Mouse (Mus musculus) stomach, embryonic 14.5 days (tissue): ENCODE measurements at regions not wholly inside any gene's neighbourhood (a gene's known extent, or its start where the extent isn't known, plus 50 kb on each side); places are given as distances from the start of the nearest gene placed in this dataset.
A peak's percentile ranks its signal among the peaks of the same experiment; 100 is the strongest.

ENCODE experiments used
- ATAC-seq: fragments of 200-750 bp; cut with Nextera tagmentation; 2 replicates; pipeline ENCODE4 v1.8.0; 2017; ENCODE audit warnings: low read depth, moderate TSS enrichment; ENCODE audit not compliant: insufficient number of reproducible peaks, insufficient read depth, low FRiP score
- H3K27ac ChIP-seq: fragments of 300-500 bp; sonication (generic); 2 replicates; pipeline ENCODE4 v1.5.1; 2014; ENCODE audit warnings: mild to moderate bottlenecking, low read length, moderate library complexity, mixed read lengths
- H3K27me3 ChIP-seq: fragments of 300-500 bp; sonication (generic); 2 replicates; pipeline ENCODE4 v1.6.1; 2014; ENCODE audit warnings: low read length, control low read depth, mixed read lengths; ENCODE audit not compliant: control insufficient read depth, insufficient read depth
- H3K36me3 ChIP-seq: fragments of 300-500 bp; sonication (generic); 2 replicates; pipeline ENCODE4 v1.6.1; 2014; ENCODE audit warnings: mild to moderate bottlenecking, control low read depth, low read length, moderate library complexity, mixed read lengths; ENCODE audit not compliant: control insufficient read depth, insufficient read depth
- H3K4me1 ChIP-seq: fragments of 300-500 bp; sonication (generic); 2 replicates; pipeline ENCODE4 v1.6.1; 2014; ENCODE audit warnings: low read length, control low read depth, mixed read lengths; ENCODE audit not compliant: control insufficient read depth, insufficient read depth
- H3K4me2 ChIP-seq: fragments of 300-500 bp; sonication (generic); replicated peaks from 2 replicates; pipeline ENCODE4 v1.6.1; 2014; ENCODE audit warnings: low read depth, low read length, control low read depth
- H3K4me3 ChIP-seq: fragments of 300-500 bp; sonication (generic); 2 replicates; pipeline ENCODE4 v1.5.1; 2014; ENCODE audit warnings: low read depth, low read length, control low read depth
- H3K9ac ChIP-seq: fragments of 300-500 bp; sonication (generic); replicated peaks from 2 replicates; pipeline ENCODE4 v1.6.1; 2014; ENCODE audit warnings: low read depth, mild to moderate bottlenecking, control low read depth, low read length, moderate library complexity, mixed read lengths
- H3K9me3 ChIP-seq: fragments of 300-500 bp; sonication (generic); 2 replicates; pipeline ENCODE4 v1.6.1; 2016; ENCODE audit warnings: low read depth, low read length, control low read depth; ENCODE audit not compliant: control insufficient read depth
- WGBS: fragments of 180-500 bp; shearing (Covaris S2); extraction: QIAGEN DNeasy Blood & Tissue Kit; methylation state at CpG from one replicate; pipeline ENCODE4 v1.1.7; 2014; 5-methylcytosine and 5-hydroxymethylcytosine counted together

DNA sequence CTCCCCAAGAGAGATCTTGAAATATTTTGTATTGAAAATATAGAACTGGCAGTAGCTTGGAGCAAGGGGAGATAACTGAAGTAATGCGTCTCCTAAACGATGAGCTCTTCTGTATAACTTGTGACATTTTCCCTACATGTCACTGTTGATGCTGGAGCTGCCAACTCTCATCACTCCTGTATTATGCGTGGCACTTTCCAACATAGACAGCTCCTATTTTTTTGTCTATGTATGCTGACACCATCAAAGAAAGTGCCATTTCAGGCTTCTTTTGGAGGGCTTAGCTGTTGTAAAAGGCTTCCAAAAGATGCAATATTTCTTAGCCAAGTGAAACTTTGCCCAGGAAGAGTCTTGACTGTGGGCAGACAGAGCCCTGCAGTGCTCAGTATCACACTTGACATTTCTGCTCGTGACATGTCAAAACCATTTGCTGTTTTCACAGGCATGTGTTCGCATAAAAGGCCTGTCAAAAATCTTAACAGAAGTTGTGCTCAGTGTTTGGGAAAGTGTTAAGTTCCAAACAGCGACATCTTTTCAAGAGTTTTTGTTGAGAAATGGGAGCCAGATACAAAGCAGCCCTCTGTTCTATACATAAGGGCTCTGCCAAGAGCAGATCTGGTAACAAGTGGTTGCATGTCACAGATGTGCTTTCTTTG lies 53.6 kb upstream of the Otol1 start:
- Histone ChIP-seq H3K4me1 (no peaks in the 10 kb centered on the region), H3K9ac (no peak overlapping the region), H3K27ac (no peak overlapping the region), H3K9me3 (no peaks in the 10 kb centered on the region), H3K4me3 (no peak overlapping the region), H3K36me3 (no peaks in the 10 kb centered on the region), H3K4me2 (no peak overlapping the region), H3K27me3 (no peaks in the 10 kb centered on the region)
- WGBS, result 59% methylated on average over 6 of the region's 6 CpGs
- ATAC-seq, result no peak

DNA sequence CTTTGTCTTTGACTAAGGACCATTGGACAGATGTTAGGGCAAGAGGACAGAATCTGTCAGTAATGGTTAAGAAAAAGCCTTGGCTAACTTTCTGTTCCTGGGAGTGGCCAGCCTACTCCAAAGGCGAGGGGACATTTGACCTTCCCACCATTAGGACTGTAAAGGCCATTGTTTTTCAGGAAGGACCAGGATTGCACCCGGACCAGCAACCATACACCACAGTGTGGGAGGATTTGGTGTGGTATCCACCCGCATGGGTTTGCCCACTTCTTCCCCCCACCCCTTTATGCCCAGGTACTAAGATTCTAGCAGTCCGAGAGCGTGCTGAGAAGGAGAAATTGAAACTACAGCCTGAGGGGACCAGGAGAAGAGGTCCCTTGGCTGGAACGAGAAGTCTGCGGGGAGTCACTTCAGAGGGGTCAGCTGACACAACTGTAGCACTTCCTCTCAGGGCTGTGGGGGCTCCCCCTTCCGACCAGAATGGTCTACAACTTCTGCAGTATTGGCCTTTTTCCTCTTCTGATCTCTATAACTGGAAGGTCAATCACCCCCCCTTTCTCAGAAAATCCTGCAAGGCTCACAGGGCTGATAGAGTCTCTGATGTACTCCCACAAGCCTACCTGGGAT lies 63.2 kb upstream of the Sptssb start:
- H3K4me1 ChIP-seq, result no peaks in the 10 kb centered on the region
- no peak overlapping the region for H3K4me3 ChIP-seq
- no peak overlapping the region for H3K9ac ChIP-seq
- ATAC-seq, result no peak
- no peak overlapping the region for H3K27ac ChIP-seq
- H3K36me3 ChIP-seq, result no peaks in the 10 kb centered on the region
- H3K9me3 ChIP-seq, result no peaks in the 10 kb centered on the region
- no peak overlapping the region for H3K4me2 ChIP-seq
- no peaks in the 10 kb centered on the region for H3K27me3 ChIP-seq
- WGBS, result 76% methylated on average over 8 of the region's 8 CpGs

DNA sequence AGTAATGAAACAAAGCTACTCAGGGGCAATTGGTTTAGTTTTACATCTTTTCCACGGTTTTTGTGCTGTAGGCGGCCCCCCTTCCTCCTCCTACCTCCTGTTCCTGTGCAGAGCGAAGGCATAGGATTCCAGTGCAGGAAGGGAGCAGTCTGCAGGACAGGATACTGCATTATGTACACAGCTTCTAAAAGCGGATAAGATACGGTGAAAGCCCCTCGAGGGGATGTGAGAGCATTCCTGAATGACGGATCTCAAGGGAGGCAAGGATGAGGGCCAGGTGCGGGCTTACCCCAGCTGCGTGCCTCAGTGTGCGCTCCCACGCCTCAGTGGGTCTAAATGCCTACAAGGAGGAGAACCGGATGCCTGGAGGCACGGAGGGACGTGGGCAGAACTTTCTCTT lies 53.1 kb upstream of the Sptssb start:
- Histone ChIP-seq H3K4me3 (peak overlapping the region; percentile 3; the same call in 1 of the 2 replicates), H3K27me3 (no peaks in the 10 kb centered on the region), H3K27ac (no peak overlapping the region), H3K9ac (no peak overlapping the region), H3K36me3 (no peaks in the 10 kb centered on the region), H3K4me1 (no peaks in the 10 kb centered on the region), H3K4me2 (peak overlapping the region; percentile 33; the same call in 1 of the 2 replicates), H3K9me3 (no peaks in the 10 kb centered on the region)
- 0 out of 2 replicates have a peak, but pooled peaks have one; percentile 61 for ATAC-seq
- WGBS, result 21% methylated on average over 14 of the region's 14 CpGs

DNA sequence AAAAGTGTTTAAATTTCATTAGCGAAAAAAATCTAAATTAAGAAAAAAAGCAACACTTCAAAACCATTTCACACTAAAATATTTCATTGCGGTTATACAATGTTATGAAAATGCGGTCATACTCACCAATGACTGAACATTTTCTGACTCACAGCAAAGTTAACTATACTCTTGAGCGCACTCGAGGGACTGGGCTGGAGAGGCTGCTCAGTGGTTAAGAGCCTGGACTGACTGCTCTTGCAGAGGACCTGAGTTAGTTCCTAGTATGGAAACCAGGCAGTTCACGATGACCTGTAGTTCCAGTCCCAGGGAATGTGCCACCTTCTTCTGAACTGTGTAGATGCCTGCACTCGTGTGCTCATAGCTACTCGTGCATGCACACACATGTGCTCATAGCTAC lies 50.3 kb upstream of the Sptssb start:
- Histone ChIP-seq H3K4me2 (no peak overlapping the region), H3K4me3 (no peak overlapping the region), H3K4me1 (no peaks in the 10 kb centered on the region), H3K36me3 (no peaks in the 10 kb centered on the region), H3K27ac (no peak overlapping the region), H3K9me3 (no peaks in the 10 kb centered on the region), H3K9ac (no peak overlapping the region), H3K27me3 (no peaks in the 10 kb centered on the region)
- ATAC-seq, result no peak
- WGBS, result 92% methylated on average over 8 of the region's 8 CpGs
